Mouse (Mus musculus) megakaryocyte, embryonic 14.5 days (primary cell): ENCODE results near the gene Tarm1.

Experiments used
- FLI1 ChIP-seq: IDR thresholded peaks from 2 replicates; pipeline ENCODE4 v1.6.1; 2012; ENCODE audit warnings: low read length, inconsistent platforms, mixed read lengths
- GATA1 ChIP-seq: IDR thresholded peaks from 3 replicates; pipeline ENCODE4 v1.6.1; 2012; ENCODE audit warnings: mixed read lengths, low read length, inconsistent platforms, borderline replicate concordance

DNA sequence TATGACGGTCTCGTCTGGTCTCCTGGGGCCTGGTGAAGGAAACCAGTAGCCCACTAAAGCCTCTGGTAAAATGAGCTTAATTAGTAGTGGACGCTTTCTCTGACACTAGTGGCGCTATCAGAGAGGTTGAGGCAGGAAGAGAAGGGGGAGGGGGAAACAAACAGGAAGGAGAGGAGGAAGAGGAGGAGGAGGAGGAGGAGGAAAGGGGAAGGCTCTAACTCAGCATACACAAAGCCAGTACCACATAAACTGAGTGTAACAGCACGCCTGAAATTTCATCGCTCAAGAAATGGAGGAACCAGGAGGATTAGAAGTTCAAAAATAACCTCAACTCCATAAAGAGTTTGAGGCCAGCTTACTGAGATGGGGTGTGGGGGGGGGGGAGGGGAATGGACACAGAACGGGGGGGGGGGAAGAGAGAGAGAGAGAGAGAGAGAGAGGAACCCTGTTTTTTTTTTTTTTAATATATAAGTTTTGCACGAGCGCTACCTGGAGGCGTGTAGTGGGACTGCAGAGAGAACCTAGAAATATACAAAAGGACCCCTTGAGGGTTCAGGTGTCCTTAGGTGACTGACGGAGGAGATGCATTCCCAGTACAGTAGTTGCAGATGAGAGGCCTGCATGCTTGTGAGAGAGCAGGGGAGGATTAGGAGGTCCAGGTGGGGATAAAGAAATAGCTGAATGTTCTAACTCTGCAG is 48.8 kb downstream of the Tarm1 start:
- TF ChIP-seq GATA1 = no peak
- no peak for TF ChIP-seq FLI1
